Mouse (Mus musculus): ENCODE measurements around the gene Cldn34c3.
"Not testable (repeated sequence)": the region's sequence is repeated elsewhere in the genome, so short reads cannot be mapped to it uniquely, and the experiment has no call there.

Gene Cldn34c3

GRCm38 (mm10) chrX:123793365-123793764 lies at the start of gene Cldn34c3:
Gene Cldn34c3, plus strand, starts transcription at chrX:123793665.
- DNase-seq: not testable (repeated sequence)
